Mouse (Mus musculus): ENCODE results near the gene Ston1. TPM values are rescaled to one million over a fixed set of nuclear protein-coding genes. Genes with fewer than 3 reads are reported as not detected.

The Ston1 gene
- total RNA-seq (2021), result 10 to 100 TPM in 1 of 2 experiments, 1 to 10 TPM in 1; 7.5 to 10.3 TPM
- long read RNA-seq, experiment 1, partial matches to known transcripts, result 0 of 1 reads
- long read RNA-seq, experiment 1, other reads (novel, unspliced or antisense), result 1 of 1 reads
- long read RNA-seq, experiment 2, partial matches to known transcripts, result 0 of 1 reads
- long read RNA-seq, experiment 2, other reads (novel, unspliced or antisense), result 1 of 1 reads

DNA sequence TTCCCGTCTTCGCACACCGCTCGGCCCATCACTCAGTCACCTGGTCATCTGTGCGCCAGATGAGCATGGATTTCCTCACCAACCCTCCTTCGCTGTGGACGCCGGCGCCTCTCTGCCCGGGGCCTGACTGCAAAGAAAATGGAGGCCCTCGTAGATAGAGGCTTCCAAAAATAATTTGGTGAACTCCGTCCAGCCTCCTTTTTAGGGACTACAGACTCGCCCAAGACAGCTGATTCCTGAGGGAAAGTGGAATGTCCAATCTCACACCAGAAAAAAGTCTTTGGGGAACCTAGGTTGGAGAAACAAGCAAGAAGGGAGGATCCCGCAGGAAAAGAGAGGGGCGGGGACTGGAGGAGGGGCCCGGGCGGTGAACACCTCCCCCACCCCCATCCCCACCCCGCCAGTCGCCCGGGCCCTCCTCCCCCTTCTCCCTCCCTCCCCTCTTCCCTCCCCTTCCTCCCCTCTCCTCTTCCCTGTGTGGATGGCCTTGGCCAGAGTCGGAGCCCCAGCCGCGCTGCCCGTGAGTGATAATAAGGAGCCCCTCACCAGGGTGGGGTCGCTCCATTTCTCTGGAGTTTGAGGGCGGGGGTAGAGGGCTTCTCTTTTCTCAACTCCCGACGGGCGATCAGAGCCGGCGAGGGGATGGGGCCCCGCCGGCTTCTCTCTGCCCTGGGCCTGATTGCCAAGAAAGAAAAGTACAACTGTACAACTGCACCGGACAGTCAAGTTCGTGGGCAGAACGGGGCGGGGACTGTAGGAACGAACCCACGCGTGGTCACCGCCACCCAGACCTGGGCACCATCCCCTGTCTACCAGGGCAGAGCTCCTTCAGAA lies at the start of gene Ston1:
Gene Ston1 (plus strand): TSS at position 463 of the 834 bp plus-strand sequence.
- DNase-seq (ENCODE audit: low spot score in 2 of 2), result peak in 1 of 2 experiments; percentile 76

DNA sequence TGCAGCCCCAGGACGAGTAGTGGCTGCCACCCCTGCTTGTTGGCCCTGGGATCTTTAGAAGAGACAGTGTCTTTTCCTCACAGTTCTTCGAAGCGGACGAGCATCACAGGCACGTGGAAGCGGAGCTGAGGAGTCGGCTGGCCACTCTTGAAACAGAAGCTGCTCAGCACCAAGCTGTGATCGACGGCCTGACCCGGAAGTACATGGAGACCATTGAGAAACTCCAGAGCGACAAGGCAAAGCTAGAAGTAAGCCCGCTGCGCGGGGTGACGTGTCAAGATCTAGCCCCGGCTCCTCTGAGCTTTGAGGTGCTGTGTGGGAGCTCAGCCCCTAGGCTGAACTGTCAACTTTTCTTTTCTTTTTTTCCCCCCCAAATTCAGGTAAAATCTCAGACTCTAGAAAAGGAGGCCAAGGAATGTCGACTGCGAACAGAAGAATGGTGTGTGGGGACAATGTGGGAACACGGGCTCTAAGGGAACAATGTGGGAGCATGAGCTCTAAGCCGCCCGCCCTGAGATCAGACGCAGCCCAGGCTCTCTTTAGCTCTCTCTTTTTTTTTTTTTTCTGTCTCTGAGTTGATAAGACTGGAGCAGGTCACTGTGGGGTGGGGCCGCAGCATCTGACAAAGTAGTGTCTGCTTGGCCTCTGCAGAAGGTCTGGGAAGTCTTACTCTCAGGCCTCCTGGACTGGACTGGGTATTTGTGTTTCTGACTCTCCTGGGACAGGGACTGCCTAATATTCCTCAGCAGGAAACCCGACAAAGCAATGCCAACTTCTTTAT lies 47.9 kb upstream of the Ston1 start:
- DNase-seq (ENCODE audit: low spot score in 2 of 2), result no peak

DNA sequence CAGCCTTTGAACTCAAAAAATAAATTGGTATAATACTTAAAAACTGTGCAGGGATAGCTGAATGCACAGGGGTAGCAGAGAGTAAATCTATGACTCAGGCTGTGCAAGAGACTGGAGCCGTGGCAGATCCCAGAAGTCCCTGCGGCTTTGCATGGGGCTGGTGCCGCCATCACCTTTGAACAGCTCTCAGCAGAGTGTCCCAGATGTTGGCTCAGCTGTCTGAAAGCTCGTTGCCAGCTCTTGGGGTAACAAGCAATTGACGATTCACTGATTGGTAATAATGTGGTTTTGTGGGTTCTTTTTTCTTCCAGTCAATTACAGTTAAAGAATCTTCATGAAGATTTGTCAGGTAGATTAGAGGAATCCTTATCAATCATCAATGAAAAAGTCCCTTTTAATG lies 47.1 kb upstream of the Ston1 start:
- no peak for DNase-seq (ENCODE audit: low spot score in 2 of 2)

DNA sequence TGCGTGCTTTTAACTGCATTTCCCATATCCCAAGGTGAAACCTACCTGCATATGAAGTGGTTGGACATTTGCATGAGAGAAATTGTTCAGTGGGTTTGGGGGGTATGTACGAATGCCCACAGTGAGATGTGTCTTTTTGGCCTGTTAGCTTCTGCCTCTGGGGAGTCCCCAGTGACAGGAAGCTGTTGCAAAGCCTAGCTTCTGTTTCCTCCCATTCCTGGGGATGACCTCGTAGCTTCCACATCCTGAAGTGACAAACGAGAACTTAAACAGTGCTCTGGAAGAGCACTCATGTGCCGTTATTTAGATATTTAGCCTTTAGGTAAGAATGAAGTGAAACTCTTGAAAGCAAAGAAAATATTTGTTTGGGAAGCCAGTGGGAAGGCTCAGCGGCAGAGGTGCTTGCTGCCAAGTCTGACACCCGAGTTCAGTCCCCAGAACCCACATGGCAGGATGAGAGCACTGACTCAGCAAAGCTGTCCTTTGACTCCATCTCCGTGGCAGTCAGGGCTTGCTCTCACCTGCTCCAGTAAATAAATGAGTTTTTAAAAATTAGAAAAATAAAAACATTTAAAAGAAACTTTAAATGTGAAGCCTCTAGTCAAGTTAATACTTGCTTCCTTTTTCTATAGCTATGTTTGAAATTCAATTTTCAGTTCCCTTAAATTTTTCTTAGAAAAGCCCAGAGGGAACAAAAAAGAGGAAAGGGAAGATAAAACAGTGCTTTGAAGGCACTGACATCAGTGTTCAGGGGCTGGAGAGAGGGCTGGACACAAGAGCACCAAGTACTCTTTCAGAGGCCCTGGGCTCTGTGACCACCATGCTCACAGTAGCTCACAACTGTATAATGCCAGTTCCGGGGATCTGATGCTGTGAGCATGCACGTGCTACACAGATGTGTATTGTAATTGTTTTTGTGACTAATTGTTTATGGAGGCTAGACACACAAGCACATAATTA lies 46.2 kb upstream of the Ston1 start:
- DNase-seq (ENCODE audit: low spot score in 2 of 2), result no peak

DNA sequence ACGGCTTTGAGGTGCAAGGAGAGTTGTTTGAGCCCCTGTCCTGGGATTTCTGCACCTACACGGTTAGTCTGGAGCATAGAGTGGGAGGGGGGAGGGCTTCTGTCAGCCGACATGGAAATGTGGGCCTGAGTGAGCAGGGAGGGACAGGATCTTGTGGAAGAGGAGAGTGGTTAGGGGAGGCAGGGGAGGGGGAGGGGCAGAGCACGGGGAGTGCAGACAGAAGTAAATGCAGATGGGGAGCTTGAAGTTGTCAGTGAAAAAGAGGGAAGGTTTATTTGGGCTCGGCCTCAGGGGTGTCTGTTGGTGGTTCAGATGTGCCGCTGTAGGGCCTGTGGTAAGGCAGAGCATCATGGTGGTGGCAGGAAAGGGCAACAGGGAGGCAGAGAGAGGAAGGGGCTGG lies 44.9 kb upstream of the Ston1 start:
- no peak for DNase-seq (ENCODE audit: low spot score in 2 of 2)

DNA sequence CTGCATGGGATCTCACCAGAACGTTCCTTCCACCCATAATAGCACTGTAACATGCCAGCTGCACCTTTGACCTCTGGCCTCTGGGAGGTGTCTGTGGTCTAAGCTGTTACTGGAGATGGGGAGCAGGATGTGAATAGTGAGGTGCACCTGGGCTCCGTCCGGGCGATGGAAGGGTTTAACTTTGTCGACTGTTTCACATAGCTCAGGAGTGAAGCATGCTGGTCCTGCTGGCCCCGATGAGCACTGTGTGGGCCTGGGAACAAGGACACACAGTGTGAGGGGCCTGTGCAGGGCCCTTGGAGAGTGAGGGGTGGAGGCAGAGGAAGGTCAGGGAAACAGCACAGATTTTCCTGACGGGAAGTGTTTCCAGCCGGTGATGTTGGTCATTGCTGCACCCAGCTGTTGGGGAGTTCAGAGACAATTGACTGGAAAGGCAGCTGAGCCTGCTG lies 44.5 kb upstream of the Ston1 start:
- DNase-seq (ENCODE audit: low spot score in 2 of 2), result no peak

DNA sequence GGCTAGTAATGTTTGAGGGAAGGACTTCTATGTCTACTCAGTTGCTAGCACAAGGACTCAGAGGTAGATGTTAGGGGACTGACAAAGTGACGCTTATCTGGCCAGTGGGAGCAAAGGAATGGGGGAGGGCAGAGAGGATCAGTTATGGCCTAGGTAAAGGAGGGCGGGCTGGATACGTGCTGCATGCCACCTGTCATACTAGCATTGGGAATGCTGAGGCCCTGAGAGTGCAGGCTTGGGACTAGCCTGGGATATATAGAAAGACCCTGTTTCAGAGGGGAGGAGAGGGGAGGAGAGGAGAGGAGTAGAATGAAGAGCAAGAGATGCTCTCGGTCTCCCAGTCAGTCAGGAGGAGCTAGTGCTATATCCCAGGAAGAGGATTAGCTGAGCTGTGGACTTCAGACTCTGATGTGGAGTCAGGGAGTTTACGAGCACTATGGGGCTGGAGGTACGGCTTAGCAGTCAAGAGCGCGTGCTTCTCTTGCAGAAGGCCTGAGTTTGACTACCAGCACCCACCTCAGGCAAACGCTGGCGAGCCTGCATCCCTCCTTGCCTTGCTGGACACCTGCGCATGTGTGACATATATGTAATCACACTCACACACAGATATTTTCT lies 43.9 kb upstream of the Ston1 start:
- DNase-seq (ENCODE audit: low spot score in 2 of 2), result no peak

DNA sequence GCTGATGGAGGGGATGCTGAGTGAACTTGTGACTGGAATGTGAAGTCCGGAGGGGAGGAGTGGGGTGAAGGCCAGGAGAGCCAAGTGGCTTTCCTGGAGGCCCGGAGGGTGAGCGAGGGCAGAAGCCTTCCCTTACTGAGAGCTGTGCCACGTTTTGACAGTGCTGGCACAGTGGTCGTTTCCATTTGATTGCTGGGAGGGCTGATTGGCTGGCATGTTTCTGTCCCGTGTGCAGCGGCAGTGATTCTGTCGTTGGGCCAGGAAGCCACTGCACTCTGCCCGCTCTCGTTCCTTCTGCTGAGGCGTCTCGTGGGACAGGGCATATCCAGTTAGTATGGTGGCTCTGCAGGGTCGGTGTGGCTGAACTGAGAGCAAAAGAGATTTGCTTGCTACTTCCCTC lies 41.3 kb upstream of the Ston1 start:
- no peak for DNase-seq (ENCODE audit: low spot score in 2 of 2)

DNA sequence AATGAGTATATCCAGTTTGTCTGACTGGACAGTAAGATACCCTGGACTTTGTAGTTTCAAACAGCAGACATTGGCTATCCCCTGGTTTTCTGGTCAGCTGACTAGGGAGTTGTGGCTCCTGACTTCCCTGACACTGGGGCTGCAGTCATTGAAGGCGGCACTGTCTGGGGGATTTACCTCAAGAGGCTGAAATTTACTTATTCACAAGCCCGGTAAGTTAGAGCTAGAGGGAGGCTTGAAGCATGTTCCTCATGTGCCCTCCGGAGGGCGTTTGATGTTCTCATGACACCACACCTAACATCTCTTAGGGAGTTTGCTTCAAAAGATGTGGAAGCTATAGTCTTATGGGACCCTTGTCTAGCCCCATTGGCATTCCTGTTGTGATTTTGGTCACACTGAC lies 40.8 kb upstream of the Ston1 start:
- DNase-seq (ENCODE audit: low spot score in 2 of 2), result no peak

DNA sequence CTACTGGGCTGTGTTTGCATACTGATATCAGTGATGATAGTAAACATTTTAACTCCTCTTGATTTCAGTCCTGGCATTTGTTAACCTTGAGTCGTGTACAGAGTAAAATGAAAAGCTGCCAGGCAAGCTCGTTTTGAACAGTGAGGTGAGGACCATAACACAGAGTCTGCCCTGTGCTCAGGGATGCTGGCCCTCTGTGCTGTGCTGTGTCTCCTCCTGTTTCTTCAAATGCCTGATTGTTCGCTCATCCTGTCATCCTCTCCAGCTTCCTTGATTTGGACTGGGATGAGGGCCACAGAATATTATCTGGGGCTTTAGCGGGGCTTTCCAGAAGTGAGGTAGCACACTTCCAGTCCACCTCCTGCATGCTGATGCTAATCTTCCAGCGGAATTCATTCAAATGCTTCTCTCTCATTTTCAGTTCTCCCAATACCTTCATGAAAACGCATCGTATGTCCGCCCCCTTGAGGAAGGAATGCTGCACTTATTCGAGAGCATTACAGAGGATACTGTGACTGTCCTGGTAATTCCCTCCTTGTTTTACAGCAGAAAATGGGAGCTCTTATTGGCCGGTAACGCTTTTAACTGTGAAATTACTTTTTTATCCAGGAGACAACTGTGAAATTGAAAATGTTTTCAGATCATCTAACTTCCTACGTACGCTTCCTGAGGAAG lies 39.2 kb upstream of the Ston1 start:
- peak; percentile 57 to 74 for DNase-seq (ENCODE audit: low spot score in 2 of 2)

DNA sequence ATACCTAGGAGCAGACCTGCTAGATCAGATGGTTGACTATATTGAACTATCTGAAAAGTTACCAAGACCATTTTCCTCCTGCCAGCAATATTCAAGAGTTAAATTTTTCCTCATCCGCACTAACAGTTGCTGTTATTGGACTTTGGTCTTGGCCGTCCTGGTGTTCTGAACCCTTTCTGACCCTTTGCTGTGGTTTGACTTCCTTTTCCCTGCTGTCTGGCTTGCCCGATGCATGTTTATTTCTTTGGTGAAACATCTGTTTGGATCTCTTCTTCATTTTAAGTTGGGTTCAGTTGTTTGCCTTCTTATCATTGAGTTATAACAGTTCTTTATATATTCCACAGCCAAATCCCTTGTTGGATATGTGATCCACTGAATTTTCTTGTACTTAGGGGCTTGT lies 33.9 kb upstream of the Ston1 start:
- no peak for DNase-seq (ENCODE audit: low spot score in 2 of 2)

DNA sequence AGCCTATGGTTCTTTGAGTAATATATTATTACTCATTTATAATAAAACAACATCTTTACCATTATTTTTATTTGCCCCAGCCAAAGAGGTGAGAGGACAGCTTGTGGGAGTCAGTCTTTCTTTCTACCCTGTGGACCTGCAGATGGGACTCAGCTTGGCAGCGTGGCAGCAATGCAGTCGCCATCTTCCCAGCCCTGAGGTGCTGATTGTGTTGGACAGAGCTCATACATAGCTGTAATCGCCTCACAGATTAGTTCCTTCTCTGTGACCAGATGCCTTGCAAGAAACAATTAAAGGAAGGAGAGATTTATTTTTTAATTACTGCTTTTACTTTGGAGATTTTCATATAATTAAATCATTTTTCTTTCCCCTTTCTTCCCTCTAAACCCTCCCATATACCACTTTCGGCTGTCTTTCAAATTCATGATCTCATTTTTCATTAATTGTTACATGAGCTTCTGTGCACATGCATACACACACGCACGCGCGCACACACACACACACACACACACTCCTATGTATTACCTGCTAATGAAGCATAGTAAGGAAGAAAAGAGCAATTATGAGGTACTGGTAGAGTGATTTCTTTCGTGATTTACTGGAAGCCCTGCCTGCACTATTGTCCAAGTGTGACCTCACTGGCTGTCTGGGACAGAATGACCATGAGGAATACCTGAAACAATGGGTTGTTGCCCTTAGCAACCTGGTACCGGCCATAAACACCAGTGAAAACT lies 27.5 kb upstream of the Ston1 start:
- DNase-seq (ENCODE audit: low spot score in 2 of 2), result no peak

DNA sequence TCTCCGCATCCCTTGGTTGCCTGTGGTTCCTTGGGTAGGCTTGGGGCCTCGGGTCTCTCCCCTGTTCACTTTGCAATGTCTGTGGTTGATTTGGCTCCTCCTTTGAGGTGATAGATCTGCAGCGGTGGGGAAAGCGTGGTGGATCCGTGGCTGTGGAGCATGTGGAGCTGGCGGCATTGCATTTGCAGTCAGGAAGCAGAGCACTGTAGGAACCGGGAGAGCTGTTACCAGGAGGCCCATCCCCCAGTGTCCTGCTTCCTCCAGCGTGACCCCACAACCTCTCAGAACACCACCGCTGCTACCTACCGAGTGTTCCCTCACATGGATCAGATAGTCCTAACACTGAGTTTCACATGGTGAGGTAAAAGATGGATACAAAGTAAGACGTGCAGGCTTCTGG lies 26.7 kb upstream of the Ston1 start:
- DNase-seq (ENCODE audit: low spot score in 2 of 2), result no peak

DNA sequence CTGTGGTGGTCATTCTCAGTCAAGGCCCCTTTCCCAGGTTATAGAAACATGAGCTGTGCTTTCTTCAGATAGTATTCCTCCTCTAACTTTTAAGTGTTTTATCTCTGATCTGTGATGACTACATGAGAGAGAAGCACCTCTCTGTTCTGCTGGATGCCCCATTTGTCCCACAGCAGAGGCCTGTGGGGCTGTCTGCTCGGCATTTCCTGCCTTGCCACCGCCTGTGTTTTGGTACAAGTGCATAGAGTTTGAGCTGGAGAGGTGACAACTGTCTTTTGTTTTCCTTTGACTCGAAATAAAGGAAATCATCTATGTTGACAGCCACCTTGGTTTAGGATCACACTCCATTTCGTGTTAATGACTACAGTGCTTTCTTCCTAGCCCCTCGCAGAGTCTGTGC lies 22.7 kb upstream of the Ston1 start:
- DNase-seq (ENCODE audit: low spot score in 2 of 2), result no peak

DNA sequence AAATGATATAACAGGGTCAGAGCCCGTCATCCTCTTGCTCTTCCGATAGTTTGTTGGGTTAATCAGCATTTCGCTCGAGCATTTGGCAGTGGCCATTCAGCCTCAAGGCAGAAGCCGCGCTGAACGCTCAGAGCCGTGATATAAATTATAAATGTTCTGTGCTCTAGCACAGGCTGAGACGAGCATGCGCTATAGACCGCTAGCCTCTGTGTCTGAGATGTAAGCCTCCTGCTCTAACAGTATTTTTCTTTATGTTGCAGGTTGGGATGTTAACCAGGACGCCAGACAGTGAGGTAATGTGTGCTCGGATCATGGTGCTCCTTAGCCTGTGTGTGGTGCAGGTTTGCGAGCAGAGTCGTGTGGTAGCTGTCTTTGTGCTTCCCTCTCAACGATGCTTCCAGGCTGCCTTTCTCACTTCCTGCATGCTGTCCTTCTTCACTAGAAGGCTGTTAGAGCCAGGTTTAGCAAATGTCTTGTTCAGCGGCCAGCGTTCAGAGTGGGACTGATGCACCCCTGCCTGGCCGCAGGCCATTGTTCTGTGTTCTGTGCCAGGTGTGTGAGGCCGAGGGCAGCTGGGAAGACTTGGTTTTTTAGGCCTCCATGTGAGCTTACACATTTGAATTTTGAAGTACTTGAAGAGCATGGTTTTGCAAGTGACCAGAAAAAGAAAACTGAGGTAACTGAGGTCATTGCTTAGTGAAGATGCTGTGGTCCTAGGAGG lies 18.8 kb upstream of the Ston1 start:
- DNase-seq (ENCODE audit: low spot score in 2 of 2), result no peak

DNA sequence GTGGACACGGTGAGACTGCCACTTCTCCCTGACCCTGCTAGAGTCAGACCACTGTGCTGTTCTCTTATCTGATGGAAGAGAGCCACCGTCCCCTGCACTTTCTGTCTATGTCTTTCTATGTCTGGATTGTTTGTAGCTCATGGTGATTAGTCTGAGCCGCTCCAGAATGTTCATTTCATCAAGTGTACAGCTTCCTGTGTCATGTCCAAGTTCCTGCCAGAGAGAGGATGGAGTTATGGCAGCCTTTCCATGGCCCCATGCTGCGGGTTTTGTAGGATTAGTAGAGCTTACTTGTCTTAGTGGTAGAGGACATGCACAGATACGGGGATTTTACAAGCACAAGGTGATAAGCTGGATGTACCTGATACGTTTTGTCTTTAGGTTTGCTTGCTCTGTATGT lies 16.9 kb upstream of the Ston1 start:
- DNase-seq (ENCODE audit: low spot score in 2 of 2), result no peak

DNA sequence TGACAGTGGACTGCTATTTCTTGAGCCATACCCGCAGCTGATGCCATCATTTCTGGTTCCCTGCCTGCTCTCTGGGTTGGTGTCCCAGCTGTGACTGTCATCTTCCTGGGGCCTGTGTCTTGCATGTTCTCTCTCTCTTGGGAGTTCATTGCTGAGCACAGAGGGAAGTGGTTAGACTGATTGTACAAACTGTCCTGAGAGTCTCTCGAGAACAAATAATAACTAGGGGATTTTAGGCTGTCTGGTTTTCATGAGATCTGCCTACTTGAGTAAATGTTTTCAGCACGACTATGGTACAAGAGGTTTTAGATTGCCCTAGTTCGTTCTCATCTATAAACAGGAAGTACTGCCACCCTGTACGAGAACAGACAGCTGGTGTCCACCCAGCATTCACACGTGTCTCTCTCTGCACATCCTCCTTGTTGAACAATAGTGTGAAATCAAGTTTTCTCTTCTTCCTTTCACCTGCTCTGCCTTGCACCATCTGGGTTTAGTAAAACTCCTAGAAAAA lies 15.9 kb upstream of the Ston1 start:
- no peak for DNase-seq (ENCODE audit: low spot score in 2 of 2)

DNA sequence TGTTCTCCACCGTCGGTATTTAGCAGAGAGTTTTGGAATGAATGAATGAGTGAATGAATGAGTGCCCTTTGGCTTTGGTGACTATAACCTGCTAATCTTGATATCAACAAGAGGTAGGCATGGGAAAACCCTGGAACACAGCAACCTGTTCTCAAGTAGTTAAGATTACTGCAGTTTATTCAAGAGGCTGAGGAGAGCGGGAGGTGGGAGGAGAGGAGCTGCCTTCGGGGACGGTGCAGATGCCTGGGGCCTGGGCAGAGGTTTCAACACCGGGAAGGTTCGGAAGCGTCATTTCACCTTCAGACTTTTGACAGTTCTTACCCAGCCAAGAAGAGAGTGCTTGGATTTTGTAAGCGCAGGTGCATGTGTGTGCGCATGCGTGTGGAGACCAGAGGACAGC lies 14.5 kb upstream of the Ston1 start:
- DNase-seq (ENCODE audit: low spot score in 2 of 2), result no peak
